Mouse (Mus musculus) T-helper 1 cell (primary cell): Measurements from ENCODE around the gene Sec16a.

Experiments
- in situ Hi-C: fragments of 300-600 bp; cut with MboI, MseI; formaldehyde crosslinking; loops from one replicate; pipeline ENCODE4 v1.15.1; 2025; ENCODE audit warnings: high pct_unique_total_duplicates

The Sec16a gene

GRCm38 (mm10) chr2:26474789-26475504 is 29.9 kb upstream of the Sec16a start:
- in situ Hi-C loops = no loop called here

GRCm38 (mm10) chr2:26472312-26473090 is 27.5 kb upstream of the Sec16a start:
- in situ Hi-C loops = no loop called here

- in situ Hi-C loops = no loop called here
Observed at GRCm38 (mm10) chr2:26471652-26472285, 26.8 kb upstream of the Sec16a start.

GRCm38 (mm10) chr2:26470967-26471366 is 26.0 kb upstream of the Sec16a start:
- in situ Hi-C loops = no loop called here

DNA sequence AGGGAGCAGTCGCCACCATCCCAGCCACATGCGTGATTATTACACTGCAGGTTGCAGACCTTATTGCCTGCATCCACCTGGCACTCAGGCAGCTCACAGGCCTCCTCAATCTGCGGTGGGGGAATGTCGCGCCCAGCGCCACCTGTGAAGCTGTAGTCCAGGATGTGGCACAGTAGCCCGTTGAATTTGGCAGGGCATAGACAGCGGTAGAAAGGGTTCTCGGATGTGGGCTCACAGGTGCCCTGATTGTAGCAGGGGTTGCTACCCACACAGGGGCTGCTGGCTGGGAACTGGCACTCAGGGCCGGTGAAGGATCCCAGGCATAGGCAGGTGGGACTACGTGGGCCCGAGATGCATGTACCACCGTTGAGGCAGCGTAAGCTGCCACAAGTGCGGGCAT is 23.4 kb upstream of the Sec16a start:
- in situ Hi-C loops = no loop called here

GRCm38 (mm10) chr2:26463412-26463811 is 18.4 kb upstream of the Sec16a start:
- in situ Hi-C loops = no loop called here

DNA sequence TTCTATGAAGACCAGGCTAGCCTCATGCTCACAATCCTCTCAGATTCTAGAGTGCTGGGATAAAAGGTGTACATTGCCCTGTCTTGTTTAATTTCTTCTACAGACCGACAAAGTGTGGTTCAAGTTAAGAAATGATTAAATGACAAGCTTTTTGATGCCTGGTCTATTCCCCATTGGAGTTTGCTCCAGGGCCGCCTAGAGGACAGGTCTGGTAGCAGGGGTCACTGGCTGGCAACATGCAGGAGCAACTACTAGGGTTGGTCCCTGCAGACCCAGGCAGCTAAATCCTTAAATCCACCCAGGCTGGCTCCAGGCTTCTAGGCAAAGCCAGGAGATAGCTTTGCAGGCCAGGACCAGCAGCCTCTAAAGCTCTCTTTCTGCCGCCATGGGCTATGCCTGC is 18.0 kb upstream of the Sec16a start:
- in situ Hi-C loops = no loop called here

DNA sequence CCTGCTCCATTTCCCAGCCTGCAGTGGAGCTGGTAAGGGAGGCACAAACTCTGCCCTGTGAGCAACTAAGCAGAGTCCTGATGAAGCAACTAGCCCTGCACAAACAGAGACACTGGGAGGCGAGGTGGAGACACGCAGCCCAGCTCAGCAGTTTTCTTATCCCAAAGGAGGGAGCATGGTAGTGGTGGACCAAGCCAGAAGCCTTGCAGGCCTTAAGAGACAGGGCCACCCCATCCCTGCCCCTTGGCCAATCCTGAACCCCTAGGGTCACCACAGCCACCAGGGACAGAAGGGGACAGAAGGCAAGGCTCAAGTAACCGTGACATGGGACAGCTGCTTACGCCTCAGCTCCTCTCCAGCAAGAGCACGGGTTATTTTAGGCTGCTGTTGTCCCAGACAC is 16.7 kb upstream of the Sec16a start:
- in situ Hi-C loops = no loop called here

- in situ Hi-C loops = no loop called here
Observed at GRCm38 (mm10) chr2:26460837-26461236, 15.8 kb upstream of the Sec16a start.

GRCm38 (mm10) chr2:26460097-26460646 is 15.2 kb upstream of the Sec16a start:
- in situ Hi-C loops = no loop called here

GRCm38 (mm10) chr2:26459478-26459877 is 14.5 kb upstream of the Sec16a start:
- in situ Hi-C loops = no loop called here

- in situ Hi-C loops = no loop called here
Observed at GRCm38 (mm10) chr2:26458402-26459124, 13.5 kb upstream of the Sec16a start.

DNA sequence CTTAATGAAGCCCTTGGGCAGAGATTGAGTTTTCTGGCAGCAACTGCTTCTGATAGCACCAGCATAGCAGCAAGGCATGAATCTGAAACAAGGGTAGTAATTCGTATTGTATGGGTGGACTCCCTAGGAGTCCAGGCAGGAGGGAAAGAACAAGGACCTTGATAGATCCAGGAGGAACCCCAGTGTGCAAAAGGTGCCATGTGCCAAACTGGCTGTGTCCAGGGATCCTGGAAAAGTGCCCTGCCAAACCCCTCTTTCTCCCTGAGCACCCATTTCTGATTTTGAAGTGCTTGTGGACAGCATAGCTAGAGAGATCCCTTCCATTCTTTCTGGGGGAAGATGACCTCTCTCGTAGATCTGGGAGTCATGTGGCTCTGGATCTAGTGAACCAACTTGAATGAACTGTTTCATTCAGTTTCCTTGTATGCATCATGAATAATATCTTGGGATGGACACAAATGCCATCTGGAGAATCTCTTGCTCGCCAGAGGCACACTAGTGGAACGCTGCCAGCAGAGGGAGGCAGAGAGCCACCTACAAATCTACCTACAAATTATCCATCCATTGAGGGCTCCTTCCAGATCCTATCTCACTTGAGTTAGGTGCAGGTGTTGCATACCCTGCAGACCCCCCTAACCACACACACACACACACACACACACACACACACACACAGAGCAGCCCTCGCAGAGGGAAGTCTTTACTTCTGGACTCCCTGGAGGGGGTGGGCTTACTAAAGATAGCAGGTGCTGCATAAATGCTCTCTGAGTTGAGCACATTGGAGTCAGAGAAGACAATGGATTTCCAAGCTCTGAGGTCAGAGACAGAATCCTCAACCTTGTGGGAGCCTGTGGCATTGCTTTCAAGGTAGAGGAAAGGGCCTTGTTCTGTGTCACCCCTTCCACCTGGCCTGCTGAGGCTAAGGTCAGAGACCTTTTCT is 4.4 kb upstream of the Sec16a start:
- in situ Hi-C loops = loop anchor here (5.0 kb wide), 3 partner anchors 67 to 453 kb away; partner anchors contain the start of genes Snapc4 and Surf6

DNA sequence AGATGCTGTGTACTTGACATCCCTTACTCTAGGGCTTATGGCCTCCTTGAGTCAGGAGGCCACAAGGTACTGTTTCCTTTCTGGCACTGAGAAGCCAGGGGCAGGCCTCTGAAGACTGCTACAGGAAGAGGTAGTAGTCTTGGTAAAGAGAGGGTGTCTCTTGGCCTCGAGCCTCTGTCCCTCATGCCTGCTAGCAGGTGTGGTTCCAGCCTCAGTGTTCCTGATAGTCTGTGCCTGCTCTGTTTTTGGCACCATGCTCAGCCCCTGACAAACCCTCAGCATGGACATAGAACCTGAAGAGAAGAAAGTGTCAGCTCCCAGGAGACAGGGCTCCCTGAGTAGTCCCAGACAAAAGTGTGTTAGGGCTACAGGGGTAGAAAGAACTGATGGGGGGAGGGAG is 2.4 kb upstream of the Sec16a start:
- in situ Hi-C loops = loop anchor here (5.0 kb wide), 1 partner anchor 455 kb away; the partner anchor contains the start of gene Surf6

- in situ Hi-C loops = loop anchor here (5.0 kb wide), 1 partner anchor 456 kb away; the partner anchor contains the start of gene Surf6
Observed at GRCm38 (mm10) chr2:26446671-26447070, 1.7 kb upstream of the Sec16a start.

GRCm38 (mm10) chr2:26445666-26446445 is 840 bp upstream of the Sec16a start:
- in situ Hi-C loops = loop anchor here (5.0 kb wide), 1 partner anchor 456 kb away; the partner anchor contains the start of gene Surf6

GRCm38 (mm10) chr2:26444368-26444767 is 648 bp downstream of the Sec16a start:
- in situ Hi-C loops = no loop called here

DNA sequence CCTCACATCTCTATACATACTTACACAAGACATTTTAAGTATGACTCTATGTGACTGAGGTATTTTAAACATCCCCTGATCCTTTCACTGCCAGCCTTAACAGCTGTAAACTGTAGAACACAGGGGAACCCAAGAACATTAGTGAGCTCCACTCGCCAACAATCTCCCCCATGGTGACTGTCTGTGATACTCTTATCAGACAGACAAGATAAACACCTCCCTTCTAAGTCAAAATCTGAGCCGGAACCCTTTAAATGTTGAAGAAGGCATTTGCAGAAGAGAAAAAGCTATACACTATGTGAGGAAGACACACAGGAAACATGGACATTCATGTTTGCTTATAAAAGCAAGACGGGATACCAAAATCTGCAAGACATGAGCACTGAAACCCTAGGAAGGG is 1.1 kb downstream of the Sec16a start:
- in situ Hi-C loops = no loop called here

GRCm38 (mm10) chr2:26442843-26443242 is 2.2 kb downstream of the Sec16a start:
- in situ Hi-C loops = no loop called here
